Mouse (Mus musculus) midbrain, embryonic 15.5 days (tissue): ENCODE measurements around the gene Il21r. TPM values are rescaled to one million over a fixed set of nuclear protein-coding genes. Genes with fewer than 3 reads are reported as not detected.

Experiments used
- ATAC-seq: fragments of 200-750 bp; cut with Nextera tagmentation; replicated peaks from 2 replicates; pipeline ENCODE4 v1.8.0; 2017; ENCODE audit warnings: moderate TSS enrichment
- H3K27ac ChIP-seq: fragments of 300-500 bp; sonication (generic); 2 replicates; pipeline ENCODE4 v1.5.1; 2015; ENCODE audit warnings: mild to moderate bottlenecking, inconsistent platforms
- H3K27me3 ChIP-seq: fragments of 300-500 bp; sonication (generic); replicated peaks from 2 replicates; pipeline ENCODE4 v1.6.1; 2015; ENCODE audit warnings: inconsistent platforms
- H3K36me3 ChIP-seq: fragments of 300-500 bp; sonication (generic); replicated peaks from 2 replicates; pipeline ENCODE4 v1.6.1; 2015; ENCODE audit warnings: inconsistent platforms
- H3K4me1 ChIP-seq: fragments of 300-500 bp; sonication (generic); 2 replicates; pipeline ENCODE4 v1.6.1; 2015; ENCODE audit warnings: inconsistent platforms
- H3K4me2 ChIP-seq: fragments of 300-500 bp; sonication (generic); 2 replicates; pipeline ENCODE4 v1.6.1; 2015; ENCODE audit warnings: inconsistent platforms, mild to moderate bottlenecking, moderate library complexity
- H3K4me3 ChIP-seq: fragments of 300-500 bp; sonication (generic); 2 replicates; pipeline ENCODE4 v1.5.1; 2015; ENCODE audit warnings: mild to moderate bottlenecking, inconsistent platforms
- H3K9ac ChIP-seq: fragments of 300-500 bp; sonication (generic); 2 replicates; pipeline ENCODE4 v1.6.1; 2015; ENCODE audit warnings: mild to moderate bottlenecking, inconsistent platforms
- H3K9me3 ChIP-seq: fragments of 300-500 bp; sonication (generic); 2 replicates; pipeline ENCODE4 v1.6.1; 2016; ENCODE audit warnings: inconsistent platforms
- WGBS: fragments of 180-500 bp; shearing (Covaris S2); methylation state at CpG from one replicate; pipeline ENCODE4 v1.1.7; 2015; ENCODE audit warnings: mixed read lengths; 5-methylcytosine and 5-hydroxymethylcytosine counted together
- polyA plus RNA-seq: library from polyadenylated mRNA; unstranded; fragments of >200 nt; fragmentation: Nextera tagmentation; extraction: Ambion mirVana; gene quantifications from 2 replicates; pipeline ENCODE4 v1.2.1, GENCODE M21; 2015

Gene Il21r
- polyA plus RNA-seq, 1 experiment from 2014 or later = 0.39 TPM

DNA sequence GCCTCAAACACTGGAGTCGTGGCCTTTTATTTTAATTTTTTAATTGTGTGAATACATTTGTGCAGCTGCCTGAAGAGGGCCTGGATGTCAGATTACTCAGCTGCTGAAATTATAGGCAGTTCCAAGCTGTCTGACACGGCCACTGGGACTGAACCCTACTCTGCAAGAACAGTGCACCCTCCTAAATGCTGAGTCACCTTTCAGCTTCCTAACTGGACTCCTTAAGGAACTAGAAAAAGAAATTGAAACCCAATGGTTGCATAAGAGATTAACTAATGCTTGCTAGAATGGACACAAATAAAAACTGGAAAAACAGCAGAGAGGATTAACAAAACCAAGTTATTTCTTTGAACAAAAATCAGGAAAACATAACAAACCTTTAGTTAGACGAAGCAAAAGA, 6.8 kb upstream of the Il21r start:
- no peak for ATAC-seq
- no peak overlapping the region for H3K4me2 ChIP-seq
- no peaks in the 10 kb centered on the region for H3K27me3 ChIP-seq
- no peaks in the 10 kb centered on the region for H3K9me3 ChIP-seq
- H3K27ac ChIP-seq = no peak overlapping the region
- H3K4me1 ChIP-seq = no peaks in the 10 kb centered on the region
- WGBS = 72% methylated on average over 3 of the region's 3 CpGs
- no peaks in the 10 kb centered on the region for H3K36me3 ChIP-seq
- H3K4me3 ChIP-seq = no peak overlapping the region
- H3K9ac ChIP-seq = no peak overlapping the region

DNA sequence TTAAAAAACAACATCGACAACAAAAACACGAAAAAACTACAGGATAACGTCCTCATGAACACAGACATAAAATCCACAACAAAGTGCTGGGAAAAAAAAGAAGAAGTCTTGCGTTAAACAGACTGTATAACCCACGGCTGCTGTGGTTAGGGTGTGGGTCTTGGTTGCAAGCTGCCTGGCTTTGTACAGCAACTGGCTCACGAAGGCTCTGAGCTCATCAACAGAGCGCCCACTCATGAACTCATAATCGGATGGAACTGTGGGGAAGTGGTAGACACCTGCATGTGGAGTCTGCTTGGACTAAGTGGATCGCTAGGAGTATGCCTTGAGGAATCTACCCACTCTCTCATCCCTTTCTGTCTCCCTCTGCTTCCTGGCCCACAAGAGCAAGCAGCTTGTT, 6.1 kb upstream of the Il21r start:
- Histone ChIP-seq H3K4me2 (no peak overlapping the region), H3K27ac (no peak overlapping the region), H3K9me3 (no peaks in the 10 kb centered on the region), H3K4me1 (no peaks in the 10 kb centered on the region), H3K9ac (no peak overlapping the region), H3K36me3 (no peaks in the 10 kb centered on the region), H3K27me3 (no peaks in the 10 kb centered on the region), H3K4me3 (no peak overlapping the region)
- ATAC-seq = no peak
- WGBS = 90% methylated on average over 9 of the region's 9 CpGs

DNA sequence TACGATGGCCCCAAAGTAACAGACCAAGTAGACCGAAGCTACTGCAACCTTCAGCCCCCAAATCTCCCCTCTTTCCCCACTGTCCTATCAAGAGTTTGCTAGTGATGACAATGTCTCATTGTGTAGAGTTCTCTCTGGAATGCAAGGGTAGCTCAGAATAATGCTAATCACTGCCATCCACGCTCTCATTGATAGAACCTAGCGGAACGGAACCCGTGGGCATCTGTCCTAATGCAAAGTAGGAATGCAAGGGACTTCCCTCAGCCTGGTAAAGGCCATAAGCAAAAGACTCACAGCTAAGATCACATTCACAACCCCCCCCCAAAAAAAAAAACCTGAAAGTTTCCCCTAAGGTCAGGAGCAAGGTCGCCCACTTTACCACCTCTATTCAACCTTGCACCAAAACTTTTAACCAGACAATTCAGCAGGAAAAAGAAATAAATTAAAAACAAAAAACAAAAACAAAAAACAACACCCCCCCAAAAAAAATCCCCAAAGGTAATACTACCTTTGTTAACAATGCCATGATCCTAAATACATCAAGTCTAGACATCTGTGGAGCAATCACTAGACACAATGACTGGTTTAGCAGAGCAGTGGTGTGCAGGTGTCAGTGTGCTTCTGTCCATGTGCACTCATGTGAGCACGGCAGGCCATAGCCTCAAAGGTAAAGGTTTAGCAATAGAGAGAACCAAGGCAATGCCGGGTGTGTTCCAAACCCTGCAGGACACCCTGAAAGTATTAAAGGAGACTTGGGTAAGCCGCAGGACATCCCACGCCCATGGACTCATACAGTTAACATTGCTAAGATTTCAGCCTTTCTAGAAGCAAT, 5.5 kb upstream of the Il21r start:
- Histone ChIP-seq H3K27ac (no peak overlapping the region), H3K4me1 (no peaks in the 10 kb centered on the region), H3K4me3 (no peak overlapping the region), H3K27me3 (no peaks in the 10 kb centered on the region), H3K9ac (no peak overlapping the region), H3K9me3 (no peaks in the 10 kb centered on the region), H3K4me2 (no peak overlapping the region), H3K36me3 (no peaks in the 10 kb centered on the region)
- ATAC-seq = no peak
- 80% methylated on average over 11 of the region's 11 CpGs for WGBS

DNA sequence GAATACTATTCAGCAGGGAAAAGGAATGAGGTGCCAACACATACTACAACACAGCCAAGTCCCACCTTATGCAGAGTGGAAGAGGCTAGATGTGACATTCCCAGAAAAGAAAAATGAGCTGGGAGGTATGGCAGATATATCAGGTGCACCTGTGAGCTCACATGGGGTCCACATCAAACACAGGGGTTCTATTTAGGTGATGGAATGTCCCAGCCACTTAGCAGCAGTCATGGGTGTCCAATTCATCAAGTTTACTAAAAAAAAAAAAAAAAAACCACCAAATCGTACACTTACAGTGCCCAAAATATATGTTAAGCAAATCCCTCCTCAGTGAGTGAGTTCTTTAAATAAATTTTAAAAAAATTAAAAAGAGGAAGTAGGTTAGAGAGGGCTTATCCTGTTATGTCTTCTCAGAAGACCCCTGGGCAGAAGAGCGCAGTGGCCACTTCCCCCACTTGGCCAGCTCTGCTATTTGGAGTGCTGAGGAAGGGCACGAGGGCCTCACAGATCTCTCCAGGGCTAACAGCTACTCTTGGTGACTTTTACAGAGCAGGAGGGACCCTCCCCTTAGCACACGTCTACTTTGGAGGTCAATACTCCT, 3.8 kb upstream of the Il21r start:
- 69% methylated on average over 4 of the region's 4 CpGs for WGBS
- no peaks in the 10 kb centered on the region for H3K9me3 ChIP-seq
- H3K9ac ChIP-seq = no peak overlapping the region
- no peaks in the 10 kb centered on the region for H3K4me1 ChIP-seq
- no peaks in the 10 kb centered on the region for H3K36me3 ChIP-seq
- ATAC-seq = no peak
- no peak overlapping the region for H3K4me2 ChIP-seq
- H3K27me3 ChIP-seq = no peaks in the 10 kb centered on the region
- no peak overlapping the region for H3K4me3 ChIP-seq
- no peak overlapping the region for H3K27ac ChIP-seq

DNA sequence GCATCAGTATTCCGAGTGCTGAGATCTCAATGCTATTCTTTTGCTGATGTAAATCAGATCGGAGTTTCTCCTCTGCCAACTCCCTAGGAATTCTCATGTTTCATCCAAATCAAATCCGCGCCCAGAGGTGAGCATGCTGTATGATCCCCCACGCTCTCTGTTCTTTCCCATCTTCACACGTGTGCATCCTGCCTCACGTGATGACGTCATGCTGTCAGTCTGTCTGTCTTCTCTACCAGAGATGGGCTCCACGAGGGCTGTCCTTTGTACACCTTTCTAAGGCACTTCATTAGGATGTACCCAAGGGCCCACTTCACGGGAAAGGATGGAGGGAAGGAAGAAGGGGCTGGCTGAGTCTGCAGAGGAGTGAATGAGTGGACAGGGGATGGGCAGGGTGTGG, 3.1 kb upstream of the Il21r start:
- 77% methylated on average over 10 of the region's 10 CpGs for WGBS

DNA sequence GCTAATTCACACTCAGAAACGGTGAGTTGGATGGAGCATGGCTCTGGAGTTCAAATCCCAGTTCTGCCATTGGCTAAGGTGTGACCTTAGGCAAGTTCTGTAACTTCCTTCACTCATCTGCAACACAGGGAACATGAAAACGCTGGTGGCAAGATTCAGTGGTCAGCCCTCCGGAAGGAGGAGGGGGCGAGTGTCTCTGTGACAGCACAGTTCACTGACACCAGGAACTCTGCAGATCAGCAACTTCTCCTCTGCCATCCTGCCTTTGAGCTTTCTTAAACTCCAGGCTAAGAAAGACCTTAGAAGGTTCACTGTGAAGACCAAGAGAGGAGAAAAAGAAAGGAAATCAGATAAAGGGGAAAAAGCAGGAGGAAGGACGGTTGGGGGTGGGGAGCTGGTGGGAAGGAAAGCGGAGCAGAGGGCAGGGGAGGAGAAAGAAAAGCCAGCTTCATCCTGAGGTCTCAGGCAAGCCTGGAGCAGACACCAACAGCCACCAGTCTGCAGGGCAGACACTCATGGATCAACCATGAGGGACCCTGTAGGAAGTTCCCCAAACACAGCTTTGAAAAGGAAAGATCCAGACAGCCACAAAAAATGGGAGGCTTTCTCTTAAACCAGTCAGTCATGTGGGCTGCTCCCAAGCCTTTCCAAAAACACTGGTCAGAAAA, 2.5 kb upstream of the Il21r start:
- Histone ChIP-seq H3K27ac (no peak overlapping the region), H3K36me3 (no peaks in the 10 kb centered on the region), H3K9me3 (no peaks in the 10 kb centered on the region), H3K4me3 (no peak overlapping the region), H3K9ac (no peak overlapping the region), H3K4me2 (no peak overlapping the region), H3K4me1 (no peaks in the 10 kb centered on the region), H3K27me3 (no peaks in the 10 kb centered on the region)
- WGBS = 46% methylated on average over 6 of the region's 6 CpGs
- ATAC-seq = no peak

More for the DNA sequence above, 3.1 kb upstream of the Il21r start:
- H3K27ac ChIP-seq = no peak overlapping the region
- no peaks in the 10 kb centered on the region for H3K4me1 ChIP-seq
- no peak for ATAC-seq
- H3K4me3 ChIP-seq = no peak overlapping the region
- H3K9ac ChIP-seq = no peak overlapping the region
- H3K27me3 ChIP-seq = no peaks in the 10 kb centered on the region
- H3K4me2 ChIP-seq = no peak overlapping the region
- H3K36me3 ChIP-seq = no peaks in the 10 kb centered on the region
- no peaks in the 10 kb centered on the region for H3K9me3 ChIP-seq

DNA sequence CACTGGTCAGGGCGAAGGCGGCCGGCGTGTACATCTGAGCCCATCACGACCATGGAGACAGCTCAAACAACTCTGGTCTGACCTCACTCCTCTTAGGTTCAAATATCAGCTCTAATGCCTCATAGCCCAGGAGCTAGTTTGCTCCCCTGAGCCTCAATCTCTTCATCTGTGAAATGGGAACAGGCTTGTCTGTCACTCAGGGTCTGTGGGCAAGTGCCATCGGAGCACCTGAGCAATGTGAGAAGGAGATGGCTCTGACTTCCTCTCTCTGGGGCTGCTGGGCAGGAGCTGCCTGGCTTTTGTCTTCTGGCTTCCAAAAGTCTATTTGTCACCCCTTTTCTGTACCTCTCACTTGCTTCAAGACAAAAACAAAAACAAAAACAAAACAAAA, 2.0 kb upstream of the Il21r start:
- H3K27ac ChIP-seq = no peak overlapping the region
- H3K9me3 ChIP-seq = no peaks in the 10 kb centered on the region
- no peaks in the 10 kb centered on the region for H3K4me1 ChIP-seq
- H3K36me3 ChIP-seq = no peaks in the 10 kb centered on the region
- no peaks in the 10 kb centered on the region for H3K27me3 ChIP-seq
- ATAC-seq = no peak
- WGBS = 89% methylated on average over 6 of the region's 6 CpGs
- no peak overlapping the region for H3K4me3 ChIP-seq
- no peak overlapping the region for H3K4me2 ChIP-seq
- H3K9ac ChIP-seq = no peak overlapping the region

DNA sequence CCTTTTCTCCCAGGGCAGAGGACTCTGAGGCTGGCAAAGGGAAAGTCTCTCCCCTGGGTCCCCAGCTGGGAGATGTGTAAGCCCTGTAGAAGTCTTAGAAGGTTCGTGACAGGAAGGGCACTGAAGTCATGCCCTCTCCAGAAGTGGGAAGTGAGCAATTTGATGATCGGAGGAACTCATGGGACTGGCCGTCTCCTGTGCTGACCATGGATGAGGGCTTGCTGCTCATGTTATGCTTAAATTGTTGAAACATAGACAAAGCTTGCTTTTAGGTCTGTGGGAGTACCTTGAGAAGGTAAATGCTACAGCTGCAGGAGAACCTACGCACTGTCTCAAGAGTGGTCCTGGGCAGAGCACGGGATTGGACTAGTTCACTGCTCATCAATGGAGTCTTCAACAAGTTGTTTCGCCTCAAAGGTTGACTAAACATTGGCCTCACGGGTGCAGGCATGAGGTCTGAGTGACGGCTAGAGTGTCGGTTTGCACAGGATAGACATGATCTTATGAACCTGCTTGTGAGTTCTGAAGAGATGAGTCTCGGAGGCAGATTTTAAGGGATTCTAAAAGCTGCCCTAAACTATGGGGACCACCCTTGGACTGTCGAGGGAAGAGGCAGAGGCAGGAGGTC, 1.3 kb upstream of the Il21r start:
- WGBS = 77% methylated on average over 11 of the region's 11 CpGs
- H3K9ac ChIP-seq = no peak overlapping the region
- no peaks in the 10 kb centered on the region for H3K27me3 ChIP-seq
- H3K27ac ChIP-seq = no peak overlapping the region
- no peaks in the 10 kb centered on the region for H3K36me3 ChIP-seq
- H3K9me3 ChIP-seq = no peaks in the 10 kb centered on the region
- no peak overlapping the region for H3K4me2 ChIP-seq
- H3K4me3 ChIP-seq = no peak overlapping the region
- H3K4me1 ChIP-seq = no peaks in the 10 kb centered on the region
- ATAC-seq = no peak

DNA sequence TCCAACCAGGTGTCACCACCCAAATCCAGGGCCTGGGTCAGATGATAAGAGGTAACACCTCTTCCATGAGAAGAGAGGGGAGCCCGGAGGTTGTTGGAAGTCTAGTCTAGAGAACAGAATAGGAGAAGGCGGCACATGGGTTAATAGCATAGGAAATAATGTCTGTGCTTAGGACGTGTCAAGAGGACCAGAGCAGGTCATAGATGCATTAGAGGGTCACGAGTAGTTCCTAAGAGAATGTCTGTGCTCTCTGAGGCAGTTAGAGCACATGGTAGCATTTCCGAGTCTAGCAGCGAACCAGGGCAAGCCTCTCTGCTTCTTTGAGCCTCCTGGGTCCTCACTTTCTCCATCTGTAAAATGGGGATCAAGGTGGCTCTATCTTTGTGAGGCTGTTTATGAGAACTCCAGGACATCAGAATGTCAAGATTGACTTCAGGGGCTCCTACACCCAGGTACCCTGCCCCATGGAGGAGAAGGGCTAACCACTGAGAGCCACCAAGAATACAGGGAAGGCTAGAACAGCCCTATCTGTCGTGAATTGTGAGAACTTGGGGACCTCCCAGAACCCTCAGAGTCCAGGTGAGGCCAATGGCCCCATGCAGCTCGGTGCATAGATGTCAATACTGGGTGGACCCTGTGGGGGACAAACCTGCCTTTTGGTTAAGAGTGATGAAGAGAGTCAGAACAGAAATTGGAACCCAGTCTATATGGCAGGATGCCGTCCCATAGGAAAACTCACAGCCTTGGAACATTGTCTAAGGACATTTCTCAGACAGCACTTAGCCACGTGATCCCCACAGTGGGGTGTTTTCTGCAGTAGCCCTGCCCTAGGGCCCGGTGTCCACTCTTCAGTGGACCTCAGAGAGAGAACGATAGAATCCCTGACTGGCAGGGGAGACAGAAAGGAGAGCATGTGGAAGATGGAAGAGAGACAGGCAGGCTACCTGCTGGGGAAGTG, 1.4 kb downstream of the Il21r start:
- H3K27ac ChIP-seq = no peak overlapping the region
- no peak overlapping the region for H3K4me3 ChIP-seq
- no peak overlapping the region for H3K9ac ChIP-seq
- WGBS = 89% methylated on average over 12 of the region's 12 CpGs
- H3K4me2 ChIP-seq = no peak overlapping the region
- no peaks in the 10 kb centered on the region for H3K9me3 ChIP-seq
- H3K4me1 ChIP-seq = no peaks in the 10 kb centered on the region
- H3K27me3 ChIP-seq = no peaks in the 10 kb centered on the region
- H3K36me3 ChIP-seq = no peaks in the 10 kb centered on the region
- ATAC-seq = no peak

DNA sequence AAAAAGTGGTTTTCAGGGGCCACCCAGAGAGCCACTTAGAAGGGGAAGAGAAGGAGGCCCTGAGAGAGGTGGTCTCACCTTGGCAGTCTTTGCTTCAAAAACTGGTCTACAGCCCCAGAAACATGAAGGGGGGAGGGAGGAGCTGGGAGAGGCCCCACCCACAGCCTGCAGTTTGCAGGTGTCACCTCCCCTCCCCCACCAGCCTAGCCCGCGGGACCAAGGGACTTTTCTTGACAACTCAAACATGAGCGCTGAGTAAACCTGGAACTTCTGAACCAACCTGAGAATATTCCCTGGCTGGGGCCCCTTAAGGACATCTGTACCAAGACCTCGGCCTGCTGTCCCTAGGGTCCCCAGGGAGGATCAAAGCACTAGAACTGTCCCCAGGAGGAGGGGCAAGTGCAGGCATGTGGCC, 2.5 kb downstream of the Il21r start:
- no peak overlapping the region for H3K4me3 ChIP-seq
- no peak overlapping the region for H3K9ac ChIP-seq
- no peak overlapping the region for H3K27ac ChIP-seq
- no peaks in the 10 kb centered on the region for H3K9me3 ChIP-seq
- no peak for ATAC-seq
- H3K27me3 ChIP-seq = no peaks in the 10 kb centered on the region
- H3K4me2 ChIP-seq = no peak overlapping the region
- H3K36me3 ChIP-seq = no peaks in the 10 kb centered on the region
- no peaks in the 10 kb centered on the region for H3K4me1 ChIP-seq
- 81% methylated on average over 4 of the region's 4 CpGs for WGBS

DNA sequence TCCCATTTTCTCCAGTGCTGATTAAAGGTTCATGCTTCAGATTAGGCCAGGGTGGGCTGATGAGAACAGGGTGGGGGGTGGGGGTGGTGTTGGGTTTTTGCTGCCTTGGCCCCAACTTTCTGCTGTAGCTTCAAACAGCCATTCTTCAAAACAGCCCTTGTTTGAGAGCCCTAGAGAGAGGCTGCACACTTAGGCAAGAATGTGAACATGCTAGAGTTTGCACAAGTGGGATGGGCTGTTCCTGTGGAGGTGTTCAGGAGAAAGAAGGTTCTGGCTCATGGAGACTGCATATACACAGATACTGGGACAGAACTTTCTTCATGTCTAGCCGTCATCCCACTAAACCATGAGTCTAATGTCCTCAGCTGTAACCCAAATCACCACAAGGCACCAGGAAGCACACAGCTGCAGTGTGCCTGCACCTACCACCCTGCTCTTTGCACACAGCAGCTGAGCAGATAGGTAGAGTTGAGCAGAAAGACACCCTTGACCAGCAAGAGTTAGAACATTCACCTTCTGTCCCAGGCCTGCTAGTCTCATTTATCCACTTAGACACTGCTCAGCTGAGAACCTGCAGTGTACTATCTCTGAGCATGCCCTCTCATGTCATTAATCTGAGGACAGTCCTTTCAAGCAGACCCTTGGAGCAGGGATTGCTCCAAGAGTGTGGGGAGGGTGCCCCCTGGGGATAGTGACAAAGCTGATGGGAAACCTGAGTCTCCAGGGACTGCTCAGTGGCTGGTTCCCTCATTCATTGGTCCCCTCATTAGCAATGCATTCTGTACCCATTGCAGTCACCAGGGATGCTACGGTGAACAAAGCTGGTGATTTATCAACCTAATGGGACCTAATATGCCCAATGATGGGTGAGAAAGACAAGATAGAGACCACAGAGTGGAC, 3.3 kb downstream of the Il21r start:
- Histone ChIP-seq H3K27me3 (no peaks in the 10 kb centered on the region), H3K36me3 (no peaks in the 10 kb centered on the region), H3K4me2 (no peak overlapping the region), H3K9me3 (no peaks in the 10 kb centered on the region), H3K27ac (no peak overlapping the region), H3K9ac (no peak overlapping the region), H3K4me1 (no peaks in the 10 kb centered on the region), H3K4me3 (no peak overlapping the region)
- no peak for ATAC-seq
- 75% methylated on average over 2 of the region's 2 CpGs for WGBS
